19 mouse cellular contexts compared by ENCODE assay signal in genomic region chr6:100498861-100499271, GRCm38 (mm10).
A peak's percentile ranks its signal among the peaks of the same experiment; 100 is the strongest.
DNase-seq lines count a peak whose midpoint lies in the region; ATAC-seq and TF ChIP-seq lines count a peak whose summit lies in the region.
"Had no signal": no experiment of that assay in that cellular context is flagged by ENCODE, and none has a peak within 500 bp of the region (broad histone marks: within the 10 kb centered on the region; RNA-seq: fewer than 3 reads in every experiment).

No protein-coding gene starts in this region.

- H3K27ac ChIP-seq in lung, postnatal 0 days (ENCODE audit: low read length): no peak overlapping the region
- no peak overlapping the region for H3K27ac ChIP-seq in ES-E14 (ENCODE audit: insufficient read depth, low read depth, low read length, poor library complexity, severe bottlenecking)
- H3K27ac ChIP-seq: embryonic facial prominence, embryonic 10.5 days; heart, embryonic 15.5 days; layer of hippocampus, adult 2 months; left cerebral cortex, adult 2 months; lung, embryonic 15.5 days had no signal

- no peaks in the 10 kb centered on the region for H3K9me3 ChIP-seq in lung, postnatal 0 days (ENCODE audit: low read length)
- H3K9me3 ChIP-seq in ES-E14 (ENCODE audit: control insufficient read depth, insufficient read depth, low read depth, low read length): no peaks in the 10 kb centered on the region
- H3K9me3 ChIP-seq: embryonic facial prominence, embryonic 10.5 days; heart, embryonic 15.5 days; lung, embryonic 15.5 days had no signal

- no peak; the same call in 1 of the 2 replicates for ATAC-seq in lung, postnatal 0 days

- no peaks in the 10 kb centered on the region for H3K4me1 ChIP-seq in lung, postnatal 0 days (ENCODE audit: insufficient read depth, low read depth, low read length)
- H3K4me1 ChIP-seq in ES-E14 (ENCODE audit: control insufficient read depth in 2 of 2, insufficient read depth in 2 of 2, low read length in 2 of 2, poor library complexity in 1 of 2): peaks cover 9 to 18% of the 10 kb centered on the region in 2 experiments

- in situ Hi-C loops in ES-E14 (cut with MboI; ENCODE audit: low sequenced_read_pairs in 2 of 2, unreplicated experiment in 2 of 2): no loop called here

- no peaks in the 10 kb centered on the region for H3K36me3 ChIP-seq in lung, postnatal 0 days (ENCODE audit: insufficient read depth, low read length)
- no peaks in the 10 kb centered on the region for H3K36me3 ChIP-seq in ES-E14 (ENCODE audit: control insufficient read depth, insufficient read depth, low read length, poor library complexity, severe bottlenecking)
- H3K36me3 ChIP-seq: embryonic facial prominence, embryonic 10.5 days; G1E; heart, embryonic 15.5 days; lung, embryonic 15.5 days had no signal

- WGBS in lung, postnatal 0 days: 54% methylated on average over 4 of the region's 4 CpGs

- H3K27me3 ChIP-seq in lung, postnatal 0 days (replicated peaks; ENCODE audit: insufficient read depth, low read length): no peaks in the 10 kb centered on the region
- H3K27me3 ChIP-seq: lung, embryonic 15.5 days had no signal

- no peak overlapping the region for H3K4me2 ChIP-seq in lung, postnatal 0 days (replicated peaks; ENCODE audit: low read depth, low read length)
- H3K4me2 ChIP-seq: heart, embryonic 15.5 days; lung, embryonic 15.5 days had no signal

- TF ChIP-seq CTCF in lung, postnatal 0 days (IDR thresholded peaks at IDR 0.05): no peak

- H3K9ac ChIP-seq in lung, postnatal 0 days (replicated peaks; ENCODE audit: low read depth): no peak overlapping the region
- no peak overlapping the region for H3K9ac ChIP-seq in ES-E14 (ENCODE audit: insufficient read depth, low read depth, low read length, poor library complexity, severe bottlenecking)
- H3K9ac ChIP-seq: heart, embryonic 15.5 days; lung, embryonic 15.5 days had no signal

- no peak for TF ChIP-seq EP300 in lung, postnatal 0 days (IDR thresholded peaks at IDR 0.05)

- peak; percentile 32 for DNase-seq in lung, postnatal 0 days (ENCODE audit: low spot score)
- no peak for DNase-seq in lung, adult 18-20 months
- DNase-seq in ES-E14 (ENCODE audit: low read depth, low spot score) (peak; percentile 77), adipocyte (ENCODE audit: low spot score) (peak; percentile 89)
- peak; percentile 73 for DNase-seq in fibroblast of lung, adult 2 months (ENCODE audit: low read depth)
- no peak for DNase-seq in urinary bladder, postnatal 25 days (ENCODE audit: low spot score)
- no peak for DNase-seq in thymus, postnatal 10 days (ENCODE audit: low spot score in 2 of 2)
- DNase-seq in layer of hippocampus, adult 11-12 months (ENCODE audit: low spot score): no peak
- DNase-seq: cerebellum, adult 8-10 months; kidney, adult 9 months; midbrain, embryonic 14.5 days; right cerebral cortex, postnatal 4 days; thymus, postnatal 14 days had no signal

- H3K4me3 ChIP-seq in lung, postnatal 0 days (ENCODE audit: low read depth, low read length): no peak overlapping the region
- no peak overlapping the region for H3K4me3 ChIP-seq in ES-E14 (ENCODE audit: insufficient read depth in 1 of 2, low read depth in 1 of 2, low read length in 2 of 2, poor library complexity in 1 of 2, severe bottlenecking in 1 of 2)
- H3K4me3 ChIP-seq: embryonic facial prominence, embryonic 10.5 days; heart, embryonic 15.5 days; layer of hippocampus, adult 2 months; left cerebral cortex, adult 2 months; lung, embryonic 15.5 days had no signal

TF ChIP-seq in ES-E14, 5 proteins besides CTCF, POLR2A, EP300 and RAD21:
- TF ChIP-seq ZC3H11A (IDR thresholded peaks at IDR 0.05; ENCODE audit: borderline replicate concordance, low read depth, low read length) (no peak), MAFK (IDR thresholded peaks at IDR 0.05; ENCODE audit: insufficient read depth, low read depth, low read length) (peak; percentile 61), ZNF384 (IDR thresholded peaks at IDR 0.05; ENCODE audit: low read depth, low read length) (no peak), HCFC1 (IDR thresholded peaks at IDR 0.05; ENCODE audit: borderline replicate concordance, insufficient read depth, low read length) (no peak)

Comparison
In these comparisons a context has a peak if more than half of its experiments do, and no peak if none do; other contexts are left out.
1. DNase-seq: peak in lung, postnatal 0 days (single experiment), ES-E14 (single experiment), adipocyte (single experiment) and fibroblast of lung, adult 2 months (single experiment); none in lung, adult 18-20 months (0 of 2), urinary bladder, postnatal 25 days (single experiment), thymus, postnatal 10 days (0 of 2) and layer of hippocampus, adult 11-12 months (single experiment).